Mouse (Mus musculus): ENCODE data around the gene Fcho2. TPM values are rescaled to one million over a fixed set of nuclear protein-coding genes. Genes with fewer than 3 reads are reported as not detected.

The Fcho2 gene
- total and polyA plus RNA-seq, 3 experiments: 2.2 to 5.8 TPM; not detected in 1

- no peak for DNase-seq (ENCODE audit: low read depth, low spot score)
- no peaks in the 10 kb centered on the region for H3K27me3 ChIP-seq (ENCODE audit: control insufficient read depth in 1 of 2, insufficient read depth in 2 of 2, low read length in 2 of 2)
- no peak overlapping the region for H3K9ac ChIP-seq (ENCODE audit: control insufficient read depth, low read depth, low read length, poor library complexity, severe bottlenecking)
- H3K79me2 ChIP-seq (ENCODE audit: control insufficient read depth, insufficient read depth, low read length, poor library complexity): no peaks in the 10 kb centered on the region
- TF ChIP-seq UBTF (IDR thresholded peaks at IDR 0.05; ENCODE audit: borderline replicate concordance, insufficient read depth, low read depth, low read length): no peak
- TF ChIP-seq SMC3 (IDR thresholded peaks at IDR 0.05; ENCODE audit: low read depth, low read length): no peak
- no peak for TF ChIP-seq MYC (IDR thresholded peaks at IDR 0.05; ENCODE audit: low read depth, low read length)
- no peak for TF ChIP-seq ZKSCAN1 (IDR thresholded peaks at IDR 0.05; ENCODE audit: low read depth, low read length)
- no peak for TF ChIP-seq NELFE (IDR thresholded peaks at IDR 0.05; ENCODE audit: low read depth, low read length)
- TF ChIP-seq HCFC1 (IDR thresholded peaks at IDR 0.05; ENCODE audit: low read depth, low read length): no peak
- no peak for TF ChIP-seq ETS1 (IDR thresholded peaks at IDR 0.05; ENCODE audit: low read depth, low read length)
- TF ChIP-seq SIN3A (IDR thresholded peaks at IDR 0.05; ENCODE audit: low read length): no peak
- no peak for TF ChIP-seq ZMIZ1 (IDR thresholded peaks at IDR 0.05; ENCODE audit: low read depth, low read length)
- no peak for TF ChIP-seq USF1 (IDR thresholded peaks at IDR 0.05; ENCODE audit: low read depth, low read length)
- no peak for TF ChIP-seq ZC3H11A (IDR thresholded peaks at IDR 0.05; ENCODE audit: low read depth, low read length)
- TF ChIP-seq TAL1 (IDR thresholded peaks at IDR 0.05; ENCODE audit: low read length): no peak
- TF ChIP-seq NRF1 (IDR thresholded peaks at IDR 0.05; ENCODE audit: insufficient read depth, low read depth, low read length, poor library complexity, severe bottlenecking): no peak
- TF ChIP-seq BHLHE40 (IDR thresholded peaks at IDR 0.05; ENCODE audit: borderline replicate concordance, low read depth, low read length): no peak
- no peak for TF ChIP-seq CHD1 (IDR thresholded peaks at IDR 0.05; ENCODE audit: low read depth, low read length)
- TF ChIP-seq CTCF (IDR thresholded peaks at IDR 0.05 in 2 of 3, conservative IDR thresholded peaks at IDR 0.05 in 1 of 3; ENCODE audit: control insufficient read depth in 1 of 3, insufficient read depth in 1 of 3, low read depth in 2 of 3, low read length in 3 of 3, poor library complexity in 1 of 3, severe bottlenecking in 1 of 3): no peak
- no peak for TF ChIP-seq MEF2A (IDR thresholded peaks at IDR 0.05; ENCODE audit: extremely low read depth, insufficient replicate concordance, low read depth, low read length, poor library complexity, severe bottlenecking)
- TF ChIP-seq E2F4 (IDR thresholded peaks at IDR 0.05; ENCODE audit: borderline replicate concordance, low read depth, low read length): no peak
- no peaks in the 10 kb centered on the region for H3K9me3 ChIP-seq (replicated peaks; ENCODE audit: insufficient read depth, low read length)
- no peaks in the 10 kb centered on the region for H3K36me3 ChIP-seq (ENCODE audit: control insufficient read depth in 1 of 2, insufficient read depth in 2 of 2, low read length in 2 of 2)
- H3K4me1 ChIP-seq (ENCODE audit: control insufficient read depth in 1 of 2, insufficient read depth in 2 of 2, low read length in 2 of 2): no peaks in the 10 kb centered on the region
- H3K27ac ChIP-seq (ENCODE audit: control insufficient read depth, low read depth, low read length): no peak overlapping the region
- H3K4me3 ChIP-seq (ENCODE audit: control insufficient read depth in 1 of 2, insufficient read depth in 1 of 2, low read depth in 2 of 2, low read length in 2 of 2): no peak overlapping the region
These were observed 130.9 kb downstream of the Fcho2 start for GRCm38 (mm10) chr13:98684144-98684900.

- Histone ChIP-seq H3K27ac (ENCODE audit: control insufficient read depth, low read depth, low read length) (no peak overlapping the region), H3K4me3 (ENCODE audit: control insufficient read depth in 1 of 2, insufficient read depth in 1 of 2, low read depth in 2 of 2, low read length in 2 of 2) (no peak overlapping the region), H3K9me3 (replicated peaks; ENCODE audit: insufficient read depth, low read length) (no peaks in the 10 kb centered on the region), H3K36me3 (ENCODE audit: control insufficient read depth in 1 of 2, insufficient read depth in 2 of 2, low read length in 2 of 2) (no peaks in the 10 kb centered on the region), H3K79me2 (ENCODE audit: control insufficient read depth, insufficient read depth, low read length, poor library complexity) (no peaks in the 10 kb centered on the region), H3K27me3 (ENCODE audit: control insufficient read depth in 1 of 2, insufficient read depth in 2 of 2, low read length in 2 of 2) (no peaks in the 10 kb centered on the region), H3K9ac (ENCODE audit: control insufficient read depth, low read depth, low read length, poor library complexity, severe bottlenecking) (no peak overlapping the region), H3K4me1 (ENCODE audit: control insufficient read depth in 1 of 2, insufficient read depth in 2 of 2, low read length in 2 of 2) (no peaks in the 10 kb centered on the region)
- TF ChIP-seq MAFK (IDR thresholded peaks at IDR 0.05; ENCODE audit: borderline replicate concordance, low read depth, low read length) (no peak), USF1 (IDR thresholded peaks at IDR 0.05; ENCODE audit: low read depth, low read length) (no peak), ZKSCAN1 (IDR thresholded peaks at IDR 0.05; ENCODE audit: low read depth, low read length) (no peak), EP300 (IDR thresholded peaks at IDR 0.05; ENCODE audit: low read depth in 1 of 2, low read length in 2 of 2) (no peak), POLR2AphosphoS5 (IDR thresholded peaks at IDR 0.05; ENCODE audit: borderline replicate concordance, low read depth, low read length) (no peak), POLR2A (IDR thresholded peaks at IDR 0.05; ENCODE audit: control insufficient read depth in 1 of 2, insufficient read depth in 1 of 2, low read depth in 1 of 2, low read length in 2 of 2, poor library complexity in 1 of 2) (no peak), KAT2A (conservative IDR thresholded peaks at IDR 0.05; ENCODE audit: low read depth, low read length) (no peak), ZC3H11A (IDR thresholded peaks at IDR 0.05; ENCODE audit: low read depth, low read length) (no peak), MAZ (IDR thresholded peaks at IDR 0.05; ENCODE audit: low read depth, low read length) (no peak), POLR2AphosphoS2 (IDR thresholded peaks at IDR 0.05; ENCODE audit: low read length) (no peak), NRF1 (IDR thresholded peaks at IDR 0.05; ENCODE audit: insufficient read depth, low read depth, low read length, poor library complexity, severe bottlenecking) (no peak), BHLHE40 (IDR thresholded peaks at IDR 0.05; ENCODE audit: borderline replicate concordance, low read depth, low read length) (no peak), UBTF (IDR thresholded peaks at IDR 0.05; ENCODE audit: borderline replicate concordance, insufficient read depth, low read depth, low read length) (no peak), ETS1 (IDR thresholded peaks at IDR 0.05; ENCODE audit: low read depth, low read length) (no peak), RCOR1 (IDR thresholded peaks at IDR 0.05; ENCODE audit: low read depth, low read length) (no peak)
- no peak for DNase-seq (ENCODE audit: low read depth, low spot score)
These were observed 131.8 kb downstream of the Fcho2 start for GRCm38 (mm10) chr13:98683412-98683811.
